ENCODE assay signal across 9 mouse cellular contexts in genomic region chr7:141524760-141525579, GRCm38 (mm10). TPM values are rescaled to one million over a fixed set of nuclear protein-coding genes. Genes with fewer than 3 reads are reported as not detected.
DNase-seq lines count a peak whose midpoint lies in the region; ATAC-seq lines count a peak whose summit lies in the region.
"Had no signal": no experiment of that assay in that cellular context is flagged by ENCODE, and none has a peak within 500 bp of the region (broad histone marks: within the 10 kb centered on the region; RNA-seq: fewer than 3 reads in every experiment).

No protein-coding gene starts in this region.

- no peak overlapping the region for H3K4me2 ChIP-seq in forebrain, embryonic 15.5 days (replicated peaks)
- H3K4me2 ChIP-seq in lung, embryonic 16.5 days (ENCODE audit: low read depth, low read length) = no peak overlapping the region

- peak; percentile 92 for ATAC-seq in forebrain, embryonic 15.5 days (replicated peaks)
- peak; percentile 84 for ATAC-seq in lung, embryonic 16.5 days (ENCODE audit: low read depth)

- no peak overlapping the region for H3K9ac ChIP-seq in forebrain, embryonic 15.5 days (replicated peaks)
- H3K9ac ChIP-seq in lung, embryonic 16.5 days (ENCODE audit: low read length) = no peak overlapping the region

- 56% methylated on average over 6 of the region's 6 CpGs for WGBS in forebrain, embryonic 15.5 days
- WGBS in hindbrain, embryonic 10.5 days = 58% methylated on average over 6 of the region's 6 CpGs
- 54% methylated on average over 6 of the region's 6 CpGs for WGBS in lung, embryonic 16.5 days

- no peak overlapping the region for H3K4me3 ChIP-seq in forebrain, embryonic 15.5 days
- H3K4me3 ChIP-seq in hindbrain, embryonic 10.5 days = no peak overlapping the region
- no peak overlapping the region for H3K4me3 ChIP-seq in lung, embryonic 16.5 days (ENCODE audit: low read length)
- H3K4me3 ChIP-seq: myocyte had no signal

- 0 out of 2 replicates have a peak, but pooled peaks cover 3% of the 10 kb centered on the region for H3K4me1 ChIP-seq in forebrain, embryonic 15.5 days
- H3K4me1 ChIP-seq in hindbrain, embryonic 10.5 days (replicated peaks) = 0 out of 2 replicates have a peak, but pooled peaks cover 1% of the 10 kb centered on the region
- H3K4me1 ChIP-seq in lung, embryonic 16.5 days (replicated peaks; ENCODE audit: control insufficient read depth, insufficient read depth, low read length) = no peaks in the 10 kb centered on the region

- peaks cover 16% of the 10 kb centered on the region for H3K36me3 ChIP-seq in forebrain, embryonic 15.5 days
- H3K36me3 ChIP-seq in hindbrain, embryonic 10.5 days = peaks cover 37% of the 10 kb centered on the region
- 0 out of 2 replicates have a peak, but pooled peaks cover 3% of the 10 kb centered on the region for H3K36me3 ChIP-seq in lung, embryonic 16.5 days (ENCODE audit: control insufficient read depth, insufficient read depth, low read length)

- peak; percentile 80 for DNase-seq in MN1 (ENCODE audit: low spot score)
- DNase-seq in cerebellum, adult 11-12 months = peak; percentile 85
- peak; percentile 71 for DNase-seq in hindbrain, embryonic 10.5 days (ENCODE audit: low spot score)
- peak; percentile 73 for DNase-seq in layer of hippocampus, adult 9-10 months (ENCODE audit: low spot score)
- DNase-seq in ovary, postnatal 14 days (ENCODE audit: low spot score) = peak; percentile 70
- DNase-seq in thymus, postnatal 0 days (ENCODE audit: low spot score) = peak; percentile 83

- H3K9me3 ChIP-seq in forebrain, embryonic 15.5 days = no peaks in the 10 kb centered on the region
- H3K9me3 ChIP-seq in hindbrain, embryonic 10.5 days = no peaks in the 10 kb centered on the region
- no peaks in the 10 kb centered on the region for H3K9me3 ChIP-seq in lung, embryonic 16.5 days (ENCODE audit: control insufficient read depth, low read length)

- no peaks in the 10 kb centered on the region for H3K27me3 ChIP-seq in forebrain, embryonic 15.5 days
- H3K27me3 ChIP-seq in hindbrain, embryonic 10.5 days (ENCODE audit: insufficient read depth, poor library complexity, severe bottlenecking) = no peaks in the 10 kb centered on the region
- H3K27me3 ChIP-seq in lung, embryonic 16.5 days (ENCODE audit: control insufficient read depth, insufficient read depth, low read depth, low read length) = no peaks in the 10 kb centered on the region

- 0 out of 2 replicates have a peak overlapping the region, but pooled peaks have one; percentile 31 for H3K27ac ChIP-seq in forebrain, embryonic 15.5 days (replicated peaks)
- no peak overlapping the region for H3K27ac ChIP-seq in hindbrain, embryonic 10.5 days
- H3K27ac ChIP-seq in lung, embryonic 16.5 days (ENCODE audit: low read length) = no peak overlapping the region

RNA-seq across cellular contexts. Expression of gene Chid1, which starts 14.7 kb away (rescaled TPM):
- polyA plus RNA-seq in forebrain, embryonic 15.5 days (2015; fragmentation: Nextera tagmentation; extraction: Ambion mirVana) = 32.2 and 33.7 TPM in 2 replicates
- 24.9 and 30.2 TPM in 2 replicates for polyA plus RNA-seq in hindbrain, embryonic 10.5 days (2016; fragmentation: Nextera tagmentation; extraction: Ambion mirVana)
- 41.8 and 41.9 TPM in 2 replicates for polyA plus RNA-seq in lung, embryonic 16.5 days (2015; fragmentation: Nextera tagmentation; extraction: Ambion mirVana)
- polyA plus RNA-seq in thymus, postnatal 0 days (2015; fragmentation: Nextera tagmentation; extraction: Ambion mirVana) = 20.3 and 25.4 TPM in 2 replicates

RNA-seq across cellular contexts. Expression of gene Ap2a2, which starts 37.0 kb away (rescaled TPM):
- polyA plus RNA-seq in forebrain, embryonic 15.5 days (2015; fragmentation: Nextera tagmentation; extraction: Ambion mirVana) = 106 and 110 TPM in 2 replicates
- 105 and 108 TPM in 2 replicates for polyA plus RNA-seq in hindbrain, embryonic 10.5 days (2016; fragmentation: Nextera tagmentation; extraction: Ambion mirVana)
- polyA plus RNA-seq in lung, embryonic 16.5 days (2015; fragmentation: Nextera tagmentation; extraction: Ambion mirVana) = 68.3 and 69.1 TPM in 2 replicates
- 39.4 and 40.1 TPM in 2 replicates for polyA plus RNA-seq in thymus, postnatal 0 days (2015; fragmentation: Nextera tagmentation; extraction: Ambion mirVana)

RNA-seq across cellular contexts. Expression of gene Tspan4, which starts 49.9 kb away (rescaled TPM):
- 25.6 and 27.3 TPM in 2 replicates for polyA plus RNA-seq in forebrain, embryonic 15.5 days (2015; fragmentation: Nextera tagmentation; extraction: Ambion mirVana)
- 36.3 and 38.6 TPM in 2 replicates for polyA plus RNA-seq in hindbrain, embryonic 10.5 days (2016; fragmentation: Nextera tagmentation; extraction: Ambion mirVana)
- 88.3 and 91.2 TPM in 2 replicates for polyA plus RNA-seq in lung, embryonic 16.5 days (2015; fragmentation: Nextera tagmentation; extraction: Ambion mirVana)
- polyA plus RNA-seq in thymus, postnatal 0 days (2015; fragmentation: Nextera tagmentation; extraction: Ambion mirVana) = 24.7 and 28.5 TPM in 2 replicates

RNA-seq across cellular contexts. Expression of gene Polr2l, which starts 50.0 kb away (rescaled TPM):
- 68.3 and 73.2 TPM in 2 replicates for polyA plus RNA-seq in forebrain, embryonic 15.5 days (2015; fragmentation: Nextera tagmentation; extraction: Ambion mirVana)
- 89.5 and 90.0 TPM in 2 replicates for polyA plus RNA-seq in hindbrain, embryonic 10.5 days (2016; fragmentation: Nextera tagmentation; extraction: Ambion mirVana)
- polyA plus RNA-seq in lung, embryonic 16.5 days (2015; fragmentation: Nextera tagmentation; extraction: Ambion mirVana) = 59.9 and 61.3 TPM in 2 replicates
- polyA plus RNA-seq in thymus, postnatal 0 days (2015; fragmentation: Nextera tagmentation; extraction: Ambion mirVana) = 73.5 and 85.3 TPM in 2 replicates

RNA-seq across cellular contexts. Expression of gene Cd151, which starts 57.8 kb away (rescaled TPM):
- polyA plus RNA-seq in forebrain, embryonic 15.5 days (2015; fragmentation: Nextera tagmentation; extraction: Ambion mirVana) = 15.9 and 18.6 TPM in 2 replicates
- 26.0 and 29.7 TPM in 2 replicates for polyA plus RNA-seq in hindbrain, embryonic 10.5 days (2016; fragmentation: Nextera tagmentation; extraction: Ambion mirVana)
- 36.4 and 39.3 TPM in 2 replicates for polyA plus RNA-seq in lung, embryonic 16.5 days (2015; fragmentation: Nextera tagmentation; extraction: Ambion mirVana)
- polyA plus RNA-seq in thymus, postnatal 0 days (2015; fragmentation: Nextera tagmentation; extraction: Ambion mirVana) = 11.7 and 13.0 TPM in 2 replicates
